Mouse (Mus musculus) fibroblast of lung, adult 2 months (primary cell): ENCODE measurements around the gene Cdhr3.
"Not testable (repeated sequence)": the region's sequence is repeated elsewhere in the genome, so short reads cannot be mapped to it uniquely, and the experiment has no call there.

ENCODE experiments used
- DNase-seq: peaks from one replicate; pipeline ENCODE4 v3.0.0-alpha.2; 2011; ENCODE audit warnings: low read depth

Cdhr3 gene

GRCm38 (mm10) chr12:33005858-33006257, 86.8 kb downstream of the Cdhr3 start:
- no peak for DNase-seq

GRCm38 (mm10) chr12:33003339-33003965, 89.2 kb downstream of the Cdhr3 start:
- DNase-seq, result no peak

GRCm38 (mm10) chr12:33000402-33000801, 92.3 kb downstream of the Cdhr3 start:
- no peak for DNase-seq

- not testable (repeated sequence) for DNase-seq
Measured at GRCm38 (mm10) chr12:32999778-33000177, 92.9 kb downstream of the Cdhr3 start.

- DNase-seq, result no peak
Measured at GRCm38 (mm10) chr12:32998766-32999165, 93.9 kb downstream of the Cdhr3 start.

GRCm38 (mm10) chr12:32995081-32995834, 97.4 kb downstream of the Cdhr3 start:
- DNase-seq, result peak; percentile 35

- no peak for DNase-seq
Measured at GRCm38 (mm10) chr12:32994081-32994480, 98.6 kb downstream of the Cdhr3 start.

- no peak for DNase-seq
Measured at GRCm38 (mm10) chr12:32989731-32990130, 102.9 kb downstream of the Cdhr3 start.

- no peak for DNase-seq
Measured at GRCm38 (mm10) chr12:32986284-32986683, 106.4 kb downstream of the Cdhr3 start.
